Mouse (Mus musculus) brain, adult 10 weeks (tissue): Measurements from ENCODE around the gene Med17. TPM values are rescaled to one million over a fixed set of nuclear protein-coding genes. Genes with fewer than 3 reads are reported as not detected.

ENCODE experiments used
- polyA plus RNA-seq: library from polyadenylated mRNA; stranded (reverse); fragments of 350-450 nt; fragmentation: Illumina TruSeq; extraction: RNeasy Lipid Tissue Mini Kit (QIAGEN cat#74804); gene quantifications from one replicate; pipeline ENCODE4 v1.2.3, GENCODE M21; 2015; ENCODE audit warnings: low read depth, low replicate concordance

Gene Med17
- 33.2 TPM for polyA plus RNA-seq

GRCm38 (mm10) chr9:15279649-15280490, at the start of gene Med17:
TSS of gene Med17 (minus strand) at chr9:15279931.

GRCm38 (mm10) chr9:15306398-15307119, 26.8 kb upstream of the Med17 start, which contains the start of gene 4931406C07Rik:
TSS of gene 4931406C07Rik (minus strand) at chr9:15306448.

GRCm38 (mm10) chr9:15305503-15306397, 26.0 kb upstream of the Med17 start, which contains the start of gene Taf1d:
TSS of gene Taf1d (plus strand) at chr9:15306214.

GRCm38 (mm10) chr9:15239042-15239925, 40.4 kb downstream of the Med17 start, which contains the start of gene Vstm5:
TSS of gene Vstm5 (plus strand) at chr9:15239045.

Other genes starting within 250 kb of the Med17 start
- gene Panx1, start 234.5 kb downstream of the Med17 start, polyA plus RNA-seq, result 28.1 TPM
- not detected for gene Hephl1, start 167.8 kb downstream of the Med17 start, polyA plus RNA-seq
- 16.1 TPM for gene Vstm5, start 40.9 kb downstream of the Med17 start, polyA plus RNA-seq
- gene Taf1d, start 26.3 kb upstream of the Med17 start, polyA plus RNA-seq, result 31.4 TPM
- gene 4931406C07Rik, start 26.5 kb upstream of the Med17 start, polyA plus RNA-seq, result 24.8 TPM
- 13.4 TPM for gene Cep295, start 77.9 kb upstream of the Med17 start, polyA plus RNA-seq
- 3.7 TPM for gene Smco4, start 213.5 kb upstream of the Med17 start, polyA plus RNA-seq